Mouse (Mus musculus) left cerebral cortex, adult 9 months (tissue): Measurements from ENCODE around the gene Tspan9.

Source experiments
- DNase-seq, 2 experiments: peaks; one replicate each; pipeline ENCODE4 v3.0.0; 2022; ENCODE audit warnings: low spot score in 2 of 2

The Tspan9 gene

DNA sequence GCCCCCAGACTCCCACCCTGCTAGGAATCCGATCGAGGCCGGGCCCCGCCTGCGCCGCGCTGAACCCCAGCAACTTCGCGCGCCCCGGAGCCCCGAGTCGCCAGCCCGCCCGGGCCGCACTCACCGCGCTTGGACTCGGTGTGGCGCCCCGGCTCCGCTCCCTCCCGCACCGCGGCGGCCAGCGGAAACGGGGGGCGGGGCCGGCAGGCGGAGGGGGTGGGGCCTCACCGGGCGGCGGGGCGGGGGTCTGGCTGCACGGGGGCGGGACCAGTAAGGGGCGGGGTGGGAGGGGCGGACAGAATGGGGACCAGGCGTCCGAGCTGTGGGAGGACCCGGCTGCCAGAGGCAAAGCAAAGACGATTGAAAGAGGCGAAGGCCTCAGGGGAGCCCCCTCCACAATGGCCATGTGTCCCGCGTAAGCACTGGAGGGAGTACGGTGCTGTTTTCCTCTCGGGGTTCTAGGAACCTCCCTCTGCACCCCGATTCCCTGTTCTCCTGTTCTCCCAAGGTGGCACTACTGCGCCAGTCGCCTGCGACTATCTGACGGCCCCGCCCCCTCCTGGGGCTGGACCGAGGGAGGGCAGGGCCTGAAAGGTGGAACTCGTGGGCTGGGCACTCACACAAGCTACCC, at the start of gene Tspan9:
TSS of gene Tspan9 (minus strand) at position 205 of the 631 bp plus-strand sequence.
- DNase-seq: peak in 1 of 2 experiments; percentile 42

- no peak for DNase-seq
These were observed 40.1 kb upstream of the Tspan9 start for GRCm38 (mm10) chr6:128183521-128183920.

DNA sequence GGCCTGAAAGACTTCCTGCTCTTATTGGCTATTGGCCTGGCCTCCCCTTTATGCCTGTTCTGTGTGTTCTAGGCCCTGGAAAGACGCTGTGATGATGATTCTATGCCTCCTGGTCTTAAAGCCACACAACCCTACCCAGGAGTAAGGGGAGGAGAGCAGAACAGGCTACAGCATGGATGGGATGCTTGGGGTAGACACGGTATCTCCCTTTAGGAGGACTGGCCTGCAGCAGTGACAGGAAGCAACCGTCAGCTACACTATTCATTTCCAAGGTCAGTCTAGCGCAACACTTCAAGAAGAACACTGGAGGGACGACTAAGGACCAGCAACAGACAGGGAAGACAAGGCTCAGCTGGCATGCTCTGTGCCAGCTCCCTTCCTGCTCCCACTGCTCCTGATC, 37.8 kb upstream of the Tspan9 start:
- DNase-seq: no peak

GRCm38 (mm10) chr6:128179651-128180050, 36.3 kb upstream of the Tspan9 start:
- no peak for DNase-seq

DNA sequence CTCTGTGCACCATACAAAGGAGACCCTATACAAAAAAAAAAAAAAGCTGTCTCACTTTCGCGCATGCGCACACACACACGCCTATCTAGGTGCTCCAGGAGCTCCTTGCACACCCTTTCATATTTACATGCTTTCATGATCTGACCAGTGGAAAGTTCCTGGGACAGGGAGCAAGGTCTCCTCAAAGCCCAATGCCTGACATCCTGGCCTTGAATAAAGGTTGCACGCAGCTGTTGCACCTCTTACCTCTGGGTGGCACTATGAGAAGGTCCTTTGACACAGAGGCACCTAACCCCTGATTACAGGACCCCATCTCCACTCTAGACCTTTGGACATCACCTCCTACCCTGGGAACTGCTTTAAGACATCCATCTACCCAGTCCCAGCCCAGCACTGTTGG, 35.9 kb upstream of the Tspan9 start:
- DNase-seq: no peak

GRCm38 (mm10) chr6:128178681-128179080, 35.3 kb upstream of the Tspan9 start:
- no peak for DNase-seq

- peak in 1 of 2 experiments; percentile 37 for DNase-seq
These were observed 25.6 kb upstream of the Tspan9 start for GRCm38 (mm10) chr6:128168785-128169679.

DNA sequence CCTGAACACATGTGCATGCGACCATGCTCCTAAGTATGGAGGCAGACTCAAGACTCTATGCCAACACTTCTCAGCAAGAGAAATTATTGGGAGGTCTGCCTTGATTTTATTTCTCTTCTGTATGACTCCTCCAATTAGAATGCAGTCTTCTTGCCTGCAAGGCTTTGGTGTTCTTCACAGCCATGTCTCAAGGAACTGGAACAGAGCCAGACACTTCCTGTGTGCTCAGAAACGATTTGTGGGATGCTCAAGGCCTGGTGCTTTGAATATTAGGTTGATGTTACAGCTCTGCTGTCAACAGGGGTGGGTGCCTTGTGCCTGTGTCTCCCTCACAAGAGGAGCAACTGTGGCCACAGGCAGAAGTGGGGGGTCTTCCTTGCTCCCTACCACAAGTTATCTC, 22.2 kb upstream of the Tspan9 start:
- no peak for DNase-seq

DNA sequence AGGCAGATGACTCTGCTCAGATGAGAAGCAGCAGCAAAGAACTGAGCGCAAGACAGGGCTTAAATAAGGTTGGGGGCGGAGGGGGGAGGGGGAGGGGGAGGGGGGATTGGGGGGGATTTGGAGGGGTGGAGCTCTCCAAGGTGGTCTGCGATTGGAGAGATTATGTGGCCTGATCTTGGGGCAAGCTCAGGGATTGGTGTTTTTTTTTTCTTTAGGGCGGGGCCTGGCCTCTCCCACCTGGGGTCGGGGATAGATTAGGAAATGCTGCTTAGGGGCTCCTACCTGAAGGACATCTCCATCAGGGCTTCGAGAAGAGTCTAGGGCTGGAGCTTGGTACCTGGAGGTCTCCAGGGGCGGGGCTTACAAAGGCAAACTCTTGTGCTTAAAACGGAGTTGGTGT, 21.2 kb upstream of the Tspan9 start:
- DNase-seq: no peak

- peak in 1 of 2 experiments; percentile 55 for DNase-seq
These were observed 15.7 kb upstream of the Tspan9 start for GRCm38 (mm10) chr6:128159092-128159491.

DNA sequence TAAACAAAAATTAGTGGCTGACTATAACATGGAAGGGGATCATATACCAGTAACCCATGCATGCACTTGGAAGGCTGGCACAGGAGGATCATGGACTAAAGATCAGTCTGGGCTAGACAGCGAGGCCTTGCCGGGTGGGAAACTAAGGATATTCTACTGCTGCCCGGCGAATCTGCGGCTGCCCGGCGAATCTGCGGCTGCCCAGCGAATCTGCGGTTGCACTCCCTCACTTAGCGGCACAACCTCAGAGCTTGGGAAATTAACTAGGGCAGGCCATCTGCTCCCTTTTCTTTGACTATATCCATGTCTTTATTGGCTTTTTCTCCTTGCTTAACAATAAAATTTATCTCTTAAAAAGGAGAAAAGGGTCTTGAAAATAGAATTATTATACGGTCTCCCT, 14.6 kb upstream of the Tspan9 start:
- DNase-seq: no peak

DNA sequence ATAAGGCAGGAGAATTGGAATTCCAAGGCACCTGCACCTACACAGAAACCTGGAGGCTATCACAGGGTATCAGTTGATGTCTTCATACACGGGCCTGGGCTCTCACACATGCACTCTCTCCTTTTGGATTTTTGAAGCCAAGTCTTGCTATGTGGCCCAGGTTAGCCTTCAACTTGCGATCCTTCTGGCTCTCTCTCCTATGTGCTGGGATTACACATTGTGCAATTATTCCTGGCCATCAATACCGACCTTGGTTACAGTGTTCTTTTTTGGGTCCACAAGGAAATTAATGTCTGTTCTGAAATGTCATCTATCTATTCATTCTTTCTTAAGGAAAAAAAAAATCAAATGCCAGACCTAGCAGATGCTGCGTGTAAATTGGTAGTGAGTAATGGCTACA, 13.1 kb upstream of the Tspan9 start:
- DNase-seq: no peak

DNA sequence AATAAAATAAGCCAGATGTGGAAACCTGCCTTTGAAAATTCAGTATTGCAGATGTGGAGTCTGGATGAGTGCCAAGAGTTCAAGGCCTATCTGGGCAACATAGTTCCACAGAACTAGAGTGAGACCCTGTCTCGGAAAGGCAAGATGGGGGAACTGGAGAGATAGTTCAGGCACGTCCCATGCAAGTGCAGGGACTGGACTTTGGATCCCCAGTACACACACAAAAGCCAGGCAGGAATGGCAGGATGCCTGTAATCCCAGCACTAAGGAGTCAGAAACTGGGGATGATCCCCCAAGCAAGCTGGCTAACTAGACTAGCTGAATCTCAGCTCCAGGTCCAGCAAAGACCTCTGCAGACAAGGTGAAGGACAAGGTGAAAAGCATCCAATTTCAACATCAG, 12.5 kb upstream of the Tspan9 start:
- DNase-seq: no peak

GRCm38 (mm10) chr6:128145765-128146164, 2.4 kb upstream of the Tspan9 start:
- peak in 1 of 2 experiments; percentile 72 for DNase-seq

GRCm38 (mm10) chr6:128142369-128143278, 770 bp downstream of the Tspan9 start:
- no peak for DNase-seq

DNA sequence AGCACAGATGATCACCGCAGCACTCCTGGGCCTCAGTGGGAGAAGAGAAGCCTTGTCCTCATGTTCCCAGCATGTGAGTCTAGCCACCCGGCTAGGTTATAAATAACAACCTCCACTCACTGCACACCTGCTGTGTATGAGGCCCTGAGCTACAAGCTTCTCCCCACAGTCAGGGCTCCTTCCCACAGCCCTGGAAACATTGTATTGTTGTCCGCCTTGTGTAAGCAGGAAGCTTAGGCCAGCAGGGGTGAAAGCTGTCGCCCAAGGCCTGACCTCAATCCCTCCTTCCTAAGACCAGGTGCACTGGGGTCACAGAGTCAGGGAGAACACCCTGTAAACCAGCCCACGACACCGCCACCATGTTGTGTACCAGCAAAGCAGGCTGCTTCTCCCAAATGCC, 2.7 kb downstream of the Tspan9 start:
- DNase-seq: no peak

DNA sequence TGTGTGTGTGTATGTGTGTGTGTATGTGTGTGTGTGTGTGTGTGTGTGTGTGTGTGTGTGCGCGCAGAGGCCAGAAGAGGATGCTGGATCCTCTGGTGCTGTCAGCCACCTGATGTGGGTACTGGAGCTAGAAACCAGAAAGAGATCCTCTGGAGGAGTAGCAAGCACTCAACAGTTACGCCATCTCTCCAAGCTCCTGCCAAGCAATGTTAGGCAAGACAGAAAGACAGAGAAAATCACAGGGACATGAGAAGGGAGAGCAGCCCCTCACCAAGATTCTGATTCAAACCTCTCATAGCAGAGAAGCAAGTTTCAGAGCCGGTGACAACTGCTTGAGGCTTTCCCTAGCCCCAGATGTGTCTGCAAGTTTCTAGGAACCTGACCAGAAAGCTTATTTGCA, 5.5 kb downstream of the Tspan9 start:
- DNase-seq: no peak

GRCm38 (mm10) chr6:128136654-128137053, 6.7 kb downstream of the Tspan9 start:
- DNase-seq: no peak

DNA sequence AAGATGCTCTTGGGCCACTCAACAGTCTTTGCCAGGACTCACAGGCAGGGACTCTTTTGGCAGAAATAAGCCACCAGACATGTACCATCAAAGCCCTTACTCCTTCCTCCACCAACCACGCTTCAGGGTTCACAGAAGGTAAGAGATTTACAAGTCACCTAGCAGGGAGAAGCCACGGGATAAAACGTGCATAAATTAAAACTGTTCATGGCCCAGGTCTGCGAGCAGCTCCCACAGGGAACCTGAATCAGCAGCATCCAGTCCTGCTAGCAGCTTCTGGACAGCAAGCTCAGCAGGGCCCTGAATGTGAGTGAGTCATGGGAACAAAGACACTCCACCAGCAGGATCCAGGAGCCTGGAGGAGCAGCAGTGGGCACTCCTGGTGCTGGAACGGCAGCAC, 7.9 kb downstream of the Tspan9 start:
- DNase-seq: no peak

GRCm38 (mm10) chr6:128135006-128135405, 8.4 kb downstream of the Tspan9 start:
- DNase-seq: no peak

- no peak for DNase-seq
These were observed 9.0 kb downstream of the Tspan9 start for GRCm38 (mm10) chr6:128134196-128134924.
